Mouse (Mus musculus): ENCODE results near the gene Rnf135. TPM values are rescaled to one million over a fixed set of nuclear protein-coding genes. Genes with fewer than 3 reads are reported as not detected.
"Not testable (repeated sequence)": the region's sequence is repeated elsewhere in the genome, so short reads cannot be mapped to it uniquely, and the experiment has no call there.

Gene Rnf135
- polyA plus RNA-seq, 1 experiment: 7.6 TPM

GRCm38 (mm10) chr11:80184531-80185071 lies 950 bp downstream of the Rnf135 start:
- DNase-seq: no peak
- Histone ChIP-seq H3K36me3 (ENCODE audit: control insufficient read depth, insufficient read depth, low read length) (no peaks in the 10 kb centered on the region; the same call in 1 of the 2 replicates), H3K27ac (ENCODE audit: insufficient read depth, low read depth, low read length) (no peak overlapping the region), H3K4me3 (ENCODE audit: insufficient read depth, low read depth, low read length) (peak overlapping the region; percentile 96), H3K4me1 (ENCODE audit: control insufficient read depth, insufficient read depth, low read length) (no peaks in the 10 kb centered on the region; the same call in 1 of the 2 replicates), H3K27me3 (replicated peaks; ENCODE audit: control insufficient read depth, insufficient read depth, low read length) (no peaks in the 10 kb centered on the region)
- TF ChIP-seq POLR2A (IDR thresholded peaks at IDR 0.05; ENCODE audit: low read depth, low read length): no peak
- no peak for TF ChIP-seq CTCF (conservative IDR thresholded peaks at IDR 0.05; ENCODE audit: insufficient read depth, insufficient read length, low read depth, low read length)
- 70% methylated on average over 6 of the region's 6 CpGs for WGBS

GRCm38 (mm10) chr11:80185441-80185976 lies 1.9 kb downstream of the Rnf135 start:
- H3K4me3 ChIP-seq (ENCODE audit: insufficient read depth, low read depth, low read length); H3K27me3 ChIP-seq (replicated peaks; ENCODE audit: control insufficient read depth, insufficient read depth, low read length); H3K27ac ChIP-seq (ENCODE audit: insufficient read depth, low read depth, low read length); DNase-seq; H3K36me3 ChIP-seq (ENCODE audit: control insufficient read depth, insufficient read depth, low read length); H3K4me1 ChIP-seq (ENCODE audit: control insufficient read depth, insufficient read depth, low read length): not testable (repeated sequence)
- WGBS: 62% methylated on average over 5 of the region's 5 CpGs

GRCm38 (mm10) chr11:80190280-80190679 lies 6.6 kb downstream of the Rnf135 start:
- TF ChIP-seq CTCF (conservative IDR thresholded peaks at IDR 0.05; ENCODE audit: insufficient read depth, insufficient read length, low read depth, low read length): no peak
- no peak for DNase-seq
- no peaks in the 10 kb centered on the region; the same call in none of the 2 replicates for H3K36me3 ChIP-seq (ENCODE audit: control insufficient read depth, insufficient read depth, low read length)
- no peaks in the 10 kb centered on the region for H3K27me3 ChIP-seq (replicated peaks; ENCODE audit: control insufficient read depth, insufficient read depth, low read length)
- H3K27ac ChIP-seq (ENCODE audit: insufficient read depth, low read depth, low read length): no peak overlapping the region
- no peak overlapping the region for H3K4me3 ChIP-seq (ENCODE audit: insufficient read depth, low read depth, low read length)
- WGBS: 65% methylated on average over 4 of the region's 4 CpGs
- no peaks in the 10 kb centered on the region for H3K4me1 ChIP-seq (ENCODE audit: control insufficient read depth, insufficient read depth, low read length)

- H3K27ac ChIP-seq (ENCODE audit: insufficient read depth, low read depth, low read length): no peak overlapping the region
- no peaks in the 10 kb centered on the region; the same call in none of the 2 replicates for H3K36me3 ChIP-seq (ENCODE audit: control insufficient read depth, insufficient read depth, low read length)
- H3K4me3 ChIP-seq (ENCODE audit: insufficient read depth, low read depth, low read length): no peak overlapping the region
- no peak for DNase-seq
- WGBS: 73% methylated on average over 4 of the region's 4 CpGs
- no peaks in the 10 kb centered on the region for H3K4me1 ChIP-seq (ENCODE audit: control insufficient read depth, insufficient read depth, low read length)
- TF ChIP-seq CTCF (conservative IDR thresholded peaks at IDR 0.05; ENCODE audit: insufficient read depth, insufficient read length, low read depth, low read length) (peak; percentile 42; the same call in 1 of the 2 replicates), POLR2A (IDR thresholded peaks at IDR 0.05; ENCODE audit: low read depth, low read length) (no peak)
- no peaks in the 10 kb centered on the region for H3K27me3 ChIP-seq (replicated peaks; ENCODE audit: control insufficient read depth, insufficient read depth, low read length)
Measured at GRCm38 (mm10) chr11:80193827-80194226, 10.2 kb downstream of the Rnf135 start.

GRCm38 (mm10) chr11:80196351-80196750 lies 12.7 kb downstream of the Rnf135 start:
- no peak for TF ChIP-seq CTCF (conservative IDR thresholded peaks at IDR 0.05; ENCODE audit: insufficient read depth, insufficient read length, low read depth, low read length)
- TF ChIP-seq POLR2A (IDR thresholded peaks at IDR 0.05; ENCODE audit: low read depth, low read length): no peak
- H3K27ac ChIP-seq (ENCODE audit: insufficient read depth, low read depth, low read length): no peak overlapping the region
- no peaks in the 10 kb centered on the region; the same call in 1 of the 2 replicates for H3K36me3 ChIP-seq (ENCODE audit: control insufficient read depth, insufficient read depth, low read length)
- DNase-seq: no peak
- no peak overlapping the region for H3K4me3 ChIP-seq (ENCODE audit: insufficient read depth, low read depth, low read length)
- WGBS: 87% methylated on average over 7 of the region's 7 CpGs
- no peaks in the 10 kb centered on the region for H3K4me1 ChIP-seq (ENCODE audit: control insufficient read depth, insufficient read depth, low read length)
- no peaks in the 10 kb centered on the region for H3K27me3 ChIP-seq (replicated peaks; ENCODE audit: control insufficient read depth, insufficient read depth, low read length)

GRCm38 (mm10) chr11:80199316-80199715 lies 15.7 kb downstream of the Rnf135 start:
- no peak overlapping the region for H3K27ac ChIP-seq (ENCODE audit: insufficient read depth, low read depth, low read length)
- no peaks in the 10 kb centered on the region; the same call in 1 of the 2 replicates for H3K36me3 ChIP-seq (ENCODE audit: control insufficient read depth, insufficient read depth, low read length)
- TF ChIP-seq CTCF (conservative IDR thresholded peaks at IDR 0.05; ENCODE audit: insufficient read depth, insufficient read length, low read depth, low read length): no peak
- no peak for TF ChIP-seq POLR2A (IDR thresholded peaks at IDR 0.05; ENCODE audit: low read depth, low read length)
- H3K27me3 ChIP-seq (replicated peaks; ENCODE audit: control insufficient read depth, insufficient read depth, low read length): no peaks in the 10 kb centered on the region
- H3K4me1 ChIP-seq (ENCODE audit: control insufficient read depth, insufficient read depth, low read length): no peaks in the 10 kb centered on the region; the same call in 1 of the 2 replicates
- DNase-seq: no peak
- H3K4me3 ChIP-seq (ENCODE audit: insufficient read depth, low read depth, low read length): no peak overlapping the region
- WGBS: 92% methylated on average over 3 of the region's 3 CpGs

GRCm38 (mm10) chr11:80199773-80200172 lies 16.1 kb downstream of the Rnf135 start:
- no peak for DNase-seq
- no peaks in the 10 kb centered on the region; the same call in 1 of the 2 replicates for H3K4me1 ChIP-seq (ENCODE audit: control insufficient read depth, insufficient read depth, low read length)
- WGBS: 96% methylated on average over 2 of the region's 2 CpGs

More at GRCm38 (mm10) chr11:80199773-80200172, 16.1 kb downstream of the Rnf135 start:
- peak; percentile 40; the same call in 1 of the 2 replicates for TF ChIP-seq CTCF (conservative IDR thresholded peaks at IDR 0.05; ENCODE audit: insufficient read depth, insufficient read length, low read depth, low read length)
- no peak for TF ChIP-seq POLR2A (IDR thresholded peaks at IDR 0.05; ENCODE audit: low read depth, low read length)
- H3K27ac ChIP-seq (ENCODE audit: insufficient read depth, low read depth, low read length): no peak overlapping the region
- H3K4me3 ChIP-seq (ENCODE audit: insufficient read depth, low read depth, low read length): no peak overlapping the region
- no peaks in the 10 kb centered on the region for H3K27me3 ChIP-seq (replicated peaks; ENCODE audit: control insufficient read depth, insufficient read depth, low read length)
- no peaks in the 10 kb centered on the region for H3K36me3 ChIP-seq (ENCODE audit: control insufficient read depth, insufficient read depth, low read length)
